Mouse (Mus musculus): ENCODE data around the gene Klrb1b. TPM values are rescaled to one million over a fixed set of nuclear protein-coding genes. Genes with fewer than 3 reads are reported as not detected.

Gene Klrb1b
- total RNA-seq, 1 experiment from 2014 or later = not detected

Other genes starting within 250 kb of the Klrb1b start
- gene A2ml1, start 244.7 kb downstream of the Klrb1b start, total RNA-seq (2021) = not detected in 2 replicates
- gene Klrb1a, start 202.8 kb downstream of the Klrb1b start, total RNA-seq (2021) = not detected in 2 replicates
- 0.97 and 1.00 TPM in 2 replicates for gene Clec2h, start 163.9 kb downstream of the Klrb1b start, total RNA-seq (2021)
- gene Klrb1, start 103.3 kb downstream of the Klrb1b start, total RNA-seq (2021) = not detected in 2 replicates
- gene Klrb1c, start 37.1 kb downstream of the Klrb1b start, total RNA-seq (2021) = not detected in 2 replicates
- gene Gm44511, start within 50 bp of the Klrb1b start, total RNA-seq (2021) = not detected in 2 replicates
- gene Clec2i, start 61.3 kb upstream of the Klrb1b start, total RNA-seq (2021) = not detected in 2 replicates
- gene BC035044, start 64.8 kb upstream of the Klrb1b start, total RNA-seq (2021) = 0.18 TPM in 1 of 2 replicates, not detected in the other
- gene Clec2g, start 108.0 kb upstream of the Klrb1b start, total RNA-seq (2021) = 2.0 TPM in 1 of 2 replicates, not detected in the other
- not detected in 2 replicates for gene Klrb1f, start 219.6 kb upstream of the Klrb1b start, total RNA-seq (2021)